Mouse (Mus musculus) CH12.LX (cell line): Measurements from ENCODE around the gene Igfbp5. TPM values are rescaled to one million over a fixed set of nuclear protein-coding genes. Genes with fewer than 3 reads are reported as not detected.

ENCODE experiments used
- DNase-seq: peaks from one replicate; pipeline ENCODE4 v3.0.0-alpha.2; 2013; ENCODE audit errors: extremely low read depth
- H3K27ac ChIP-seq: 2 replicates; pipeline ENCODE4 v1.5.1; 2012; ENCODE audit warnings: low read depth, mild to moderate bottlenecking, control low read depth, moderate library complexity; ENCODE audit not compliant: insufficient read depth
- H3K27me3 ChIP-seq: replicated peaks from 2 replicates; pipeline ENCODE3; 2012; ENCODE audit warnings: inconsistent platforms
- H3K36me3 ChIP-seq, 2 experiments: replicated peaks in 1 of 2; 2 replicates each; pipeline versions ENCODE3 to v1.6.1; 2012; ENCODE audit warnings: inconsistent platforms in 1 of 2, low read length in 1 of 2, mild to moderate bottlenecking in 1 of 2, mixed read lengths in 1 of 2, moderate library complexity in 1 of 2; ENCODE audit not compliant: control insufficient read depth in 1 of 2, insufficient read depth in 1 of 2
- H3K4me1 ChIP-seq, 2 experiments: 2 replicates each; pipeline ENCODE4 v1.6.1; 2012; ENCODE audit warnings: inconsistent platforms in 1 of 2, moderate library complexity in 1 of 2; ENCODE audit not compliant: insufficient read depth in 2 of 2, control insufficient read depth in 1 of 2
- H3K4me2 ChIP-seq: 2 replicates; pipeline ENCODE4 v1.6.1; 2012; ENCODE audit warnings: low read depth, mild to moderate bottlenecking, control low read depth; ENCODE audit not compliant: poor library complexity, insufficient read depth, severe bottlenecking
- H3K4me3 ChIP-seq, 3 experiments: fragments of 150-350 bp in 1 of 3; sonication (generic) in 1 of 3; replicated peaks in 1 of 3; 2 replicates each; pipeline versions ENCODE3 to v1.5.1; 2011 to 2012; ENCODE audit warnings: low read depth in 2 of 3, low read length in 2 of 3, mild to moderate bottlenecking in 2 of 3, moderate library complexity in 2 of 3, control low read depth in 1 of 3, improper control_type of control experiment in 1 of 3, inconsistent platforms in 1 of 3, mixed read lengths in 1 of 3; ENCODE audit not compliant: poor library complexity in 1 of 3
- H3K79me2 ChIP-seq: replicated peaks from 2 replicates; pipeline ENCODE4 v1.6.1; 2012; ENCODE audit warnings: mild to moderate bottlenecking, moderate library complexity; ENCODE audit not compliant: control insufficient read depth, poor library complexity, insufficient read depth, severe bottlenecking; ENCODE audit errors: extremely low read depth
- H3K9ac ChIP-seq: 2 replicates; pipeline ENCODE4 v1.6.1; 2012; ENCODE audit warnings: low read depth, mild to moderate bottlenecking, control low read depth, moderate library complexity; ENCODE audit not compliant: insufficient read depth
- H3K9me3 ChIP-seq: replicated peaks from 2 replicates; pipeline ENCODE3; 2012; ENCODE audit warnings: low read length, inconsistent platforms, mixed read lengths
- BHLHE40 ChIP-seq: IDR thresholded peaks from 2 replicates; pipeline ENCODE4 v1.6.1; 2011; ENCODE audit warnings: mild to moderate bottlenecking, low read depth, low read length, improper control_type of control experiment
- ELF1 ChIP-seq: IDR thresholded peaks from 2 replicates; pipeline ENCODE4 v1.6.1; 2014; ENCODE audit warnings: low read depth, mild to moderate bottlenecking, inconsistent platforms, low read length, improper control_type of control experiment
- ETS1 ChIP-seq: conservative IDR thresholded peaks from 2 replicates; pipeline ENCODE4 v1.6.1; 2012; ENCODE audit warnings: low read depth, mild to moderate bottlenecking, inconsistent platforms, low read length, improper control_type of control experiment, moderate library complexity
- GABPA ChIP-seq: IDR thresholded peaks from 2 replicates; pipeline ENCODE4 v1.6.1; 2012; ENCODE audit warnings: low read depth, low read length, improper control_type of control experiment, inconsistent platforms; ENCODE audit not compliant: insufficient replicate concordance
- IRF4 ChIP-seq: IDR thresholded peaks from 2 replicates; pipeline ENCODE4 v1.6.1; 2014; ENCODE audit warnings: low read depth, mild to moderate bottlenecking, inconsistent platforms, low read length, improper control_type of control experiment
- JUN ChIP-seq: IDR thresholded peaks from 2 replicates; pipeline ENCODE4 v1.6.1; 2011; ENCODE audit warnings: low read depth, mild to moderate bottlenecking, low read length, improper control_type of control experiment, moderate library complexity; ENCODE audit not compliant: insufficient read depth
- KAT2A ChIP-seq: IDR thresholded peaks from 2 replicates; pipeline ENCODE4 v1.6.1; 2012; ENCODE audit warnings: low read length, improper control_type of control experiment, inconsistent platforms; ENCODE audit not compliant: insufficient replicate concordance
- MAFK ChIP-seq: IDR thresholded peaks from 2 replicates; pipeline ENCODE4 v1.6.1; 2011; ENCODE audit warnings: low read length, improper control_type of control experiment; ENCODE audit not compliant: insufficient replicate concordance
- MAX ChIP-seq: IDR thresholded peaks from 2 replicates; pipeline ENCODE4 v1.6.1; 2011; ENCODE audit warnings: low read length, improper control_type of control experiment
- MYC ChIP-seq: IDR thresholded peaks from 2 replicates; pipeline ENCODE4 v1.6.1; 2011; ENCODE audit warnings: low read depth, mild to moderate bottlenecking, improper control_type of control experiment, low read length
- NRF1 ChIP-seq: IDR thresholded peaks from 2 replicates; pipeline ENCODE4 v1.6.1; 2014; ENCODE audit warnings: low read depth, mild to moderate bottlenecking, inconsistent platforms, low read length, improper control_type of control experiment, moderate library complexity
- POLR2A ChIP-seq: IDR thresholded peaks from 2 replicates; pipeline ENCODE4 v1.6.1; 2011; ENCODE audit warnings: low read depth, mild to moderate bottlenecking, improper control_type of control experiment, low read length
- POLR2AphosphoS2 ChIP-seq: IDR thresholded peaks from 2 replicates; pipeline ENCODE4 v1.6.1; 2011; ENCODE audit warnings: low read depth, low read length, improper control_type of control experiment
- SIN3A ChIP-seq: IDR thresholded peaks from 2 replicates; pipeline ENCODE4 v1.6.1; 2012; ENCODE audit warnings: low read length, improper control_type of control experiment, inconsistent platforms
- TBP ChIP-seq: conservative IDR thresholded peaks from 2 replicates; pipeline ENCODE4 v1.6.1; 2011; ENCODE audit warnings: low read depth, low read length, improper control_type of control experiment
- TCF12 ChIP-seq: IDR thresholded peaks from 2 replicates; pipeline ENCODE4 v1.6.1; 2014; ENCODE audit warnings: low read depth, mild to moderate bottlenecking, inconsistent platforms, low read length, improper control_type of control experiment
- UBTF ChIP-seq: IDR thresholded peaks from 2 replicates; pipeline ENCODE4 v1.6.1; 2012; ENCODE audit warnings: low read depth, mild to moderate bottlenecking, inconsistent platforms, low read length, improper control_type of control experiment, moderate library complexity
- ZMIZ1 ChIP-seq: IDR thresholded peaks from 2 replicates; pipeline ENCODE4 v1.6.1; 2012; ENCODE audit warnings: low read depth, mild to moderate bottlenecking, inconsistent platforms, low read length, improper control_type of control experiment
- dilution Hi-C: fragments of 300-500 bp; cut with MboI; formaldehyde crosslinking; loops from 2 replicates; pipeline ENCODE4 v1.14.3; 2020; ENCODE audit warnings: low sequenced_read_pairs; ENCODE audit not compliant: extremely low pct_unique_long_range_greater_than_20kb, extremely low pct_ligation_motif_present
- in situ Hi-C: fragments of 300-500 bp; cut with MboI; formaldehyde crosslinking; loops from 3 replicates; pipeline ENCODE4 v1.14.3; 2019; ENCODE audit warnings: low sequenced_read_pairs, low pct_ligation_motif_present, low pct_unique_long_range_greater_than_20kb, mixed read lengths
- polyA plus RNA-seq: library from polyadenylated mRNA; unstranded; fragments of >175 nt; gene quantifications from 2 replicates; pipeline ENCODE4 v1.2.1, GENCODE M21; 2012; ENCODE audit warnings: low read depth; ENCODE audit not compliant: insufficient read length
- total RNA-seq, 2 experiments: library from RNA; depleted of rRNA; stranded (reverse); fragments of 300-350 nt in 1 of 2; fragments of >200 nt in 1 of 2; gene quantifications; 2 replicates each; pipeline ENCODE4 v1.2.3; 2012 to 2014

Igfbp5 gene
- total and polyA plus RNA-seq, 3 experiments: 0.08 to 0.09 TPM; not detected in 1

GRCm38 (mm10) chr1:72842666-72843459, 31.8 kb downstream of the Igfbp5 start (continued):
- peak; percentile 83 for TF ChIP-seq MAX
- peak; percentile 59 for TF ChIP-seq POLR2A
- TF ChIP-seq MAFK: peak; percentile 17; the same call in 1 of the 2 replicates
- TF ChIP-seq BHLHE40: peak; percentile 69
- TF ChIP-seq ELF1: peak; percentile 62
- TF ChIP-seq IRF4: peak; percentile 92
- TF ChIP-seq KAT2A: no peak

- Histone ChIP-seq H3K9ac (no peak overlapping the region), H3K4me3 (no peak overlapping the region), H3K4me1 (peaks cover 15 to 61% of the 10 kb centered on the region in 2 experiments), H3K27me3 (no peaks in the 10 kb centered on the region), H3K4me2 (no peak overlapping the region), H3K9me3 (no peaks in the 10 kb centered on the region), H3K27ac (no peak overlapping the region), H3K79me2 (peaks cover 4% of the 10 kb centered on the region), H3K36me3 (peaks cover 35 to 57% of the 10 kb centered on the region in 2 experiments)
- no peak for DNase-seq
- TF ChIP-seq MAFK: no peak
- TF ChIP-seq TCF12: no peak
- dilution Hi-C loops: no loop called here
- in situ Hi-C loops: loop anchor here (10.0 to 25.0 kb wide), 2 partner anchors 402 to 535 kb away; partner anchors contain the start of gene Xrcc5
Measured at GRCm38 (mm10) chr1:72839791-72840190, 34.9 kb downstream of the Igfbp5 start.

- H3K79me2 ChIP-seq: peaks cover 4% of the 10 kb centered on the region
- H3K27me3 ChIP-seq: no peaks in the 10 kb centered on the region
- TF ChIP-seq NRF1 (no peak), BHLHE40 (no peak), SIN3A (no peak), MAFK (no peak), ZMIZ1 (no peak), GABPA (no peak), POLR2AphosphoS2 (no peak), TBP (no peak), UBTF (no peak), JUN (no peak), ETS1 (no peak), MYC (no peak), TCF12 (no peak), ELF1 (no peak)
- dilution Hi-C loops: no loop called here
- no peak overlapping the region for H3K9ac ChIP-seq
- no peak overlapping the region for H3K27ac ChIP-seq
- H3K9me3 ChIP-seq: no peaks in the 10 kb centered on the region
- no peak overlapping the region for H3K4me3 ChIP-seq
- DNase-seq: no peak
- H3K4me1 ChIP-seq: peaks cover 11 to 59% of the 10 kb centered on the region in 2 experiments
- H3K36me3 ChIP-seq: peaks cover 35 to 54% of the 10 kb centered on the region in 2 experiments
- no peak overlapping the region for H3K4me2 ChIP-seq
- in situ Hi-C loops: loop anchor here (25.0 kb wide), 1 partner anchor 402 kb away; no protein-coding TSS in a partner anchor
Measured at GRCm38 (mm10) chr1:72839356-72839755, 35.3 kb downstream of the Igfbp5 start.
